15 mouse cellular contexts compared by ENCODE assay signal in the genomic region with DNA sequence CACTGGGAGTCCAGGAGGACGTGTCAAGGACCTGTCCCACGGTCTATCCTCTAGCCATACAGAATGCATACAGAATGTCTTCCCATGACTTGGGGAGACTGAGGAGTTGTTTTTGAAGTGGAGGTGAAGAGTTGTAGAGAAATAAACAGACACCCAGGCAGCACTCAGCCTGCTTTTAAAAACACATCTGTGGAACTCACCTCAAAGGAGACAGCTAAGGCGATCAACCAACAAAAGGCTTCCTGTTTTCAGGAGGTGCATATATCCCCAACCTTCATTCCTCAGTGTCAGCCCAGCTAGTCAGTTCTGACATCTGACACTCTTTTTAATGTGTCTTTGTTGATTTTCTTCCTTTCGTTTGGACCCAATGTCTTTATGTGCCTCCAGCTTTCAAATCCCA.
"Had no signal": no experiment of that assay in that cellular context is flagged by ENCODE, and none has a peak within 500 bp of the region (broad histone marks: within the 10 kb centered on the region; RNA-seq: fewer than 3 reads in every experiment).

No protein-coding gene starts in this region.

- H3K4me3 ChIP-seq: layer of hippocampus, adult 2 months; limb, embryonic 12.5 days; liver, embryonic 13.5 days; lung, embryonic 15.5 days; midbrain, embryonic 12.5 days had no signal

- H3K9me3 ChIP-seq: limb, embryonic 12.5 days; liver, embryonic 13.5 days; lung, embryonic 15.5 days; midbrain, embryonic 12.5 days had no signal

- H3K4me2 ChIP-seq: limb, embryonic 12.5 days; liver, embryonic 13.5 days; lung, embryonic 15.5 days; midbrain, embryonic 12.5 days had no signal

- ATAC-seq: liver, postnatal 0 days; midbrain, embryonic 16.5 days had no signal

- H3K4me1 ChIP-seq: liver, embryonic 13.5 days; lung, embryonic 15.5 days; midbrain, embryonic 12.5 days had no signal

- H3K36me3 ChIP-seq: limb, embryonic 12.5 days; liver, embryonic 13.5 days; lung, embryonic 15.5 days; midbrain, embryonic 12.5 days had no signal

- DNase-seq: kidney, adult 11 months; kidney, adult 9 months; kidney, postnatal 10 days; kidney, postnatal 4 days; liver; liver, embryonic 13.5 days; liver, postnatal 0 days; lung, postnatal 14 days; right cerebral cortex, postnatal 4 days; spleen, adult 18-20 months had no signal

- H3K27me3 ChIP-seq: limb, embryonic 12.5 days; liver, embryonic 13.5 days; lung, embryonic 15.5 days; midbrain, embryonic 12.5 days had no signal

- H3K27ac ChIP-seq: layer of hippocampus, adult 2 months; limb, embryonic 12.5 days; liver, embryonic 13.5 days; lung, embryonic 15.5 days; midbrain, embryonic 12.5 days had no signal

- H3K9ac ChIP-seq: limb, embryonic 12.5 days; liver, embryonic 13.5 days; liver, postnatal 0 days; lung, embryonic 15.5 days; midbrain, embryonic 12.5 days had no signal
